Mouse (Mus musculus) large intestine, adult 2 months (tissue): ENCODE results near the gene Zdhhc12. TPM values are rescaled to one million over a fixed set of nuclear protein-coding genes. Genes with fewer than 3 reads are reported as not detected.

ENCODE experiments used
- DNase-seq: peaks from one replicate; pipeline ENCODE4 v3.0.0-alpha.2; 2012; ENCODE audit warnings: low read depth, low spot score
- WGBS: fragments of 180-500 bp; shearing (Covaris S2); methylation state at CpG from one replicate; pipeline ENCODE4 v1.1.7; 2018; 5-methylcytosine and 5-hydroxymethylcytosine counted together
- polyA plus RNA-seq: library from polyadenylated mRNA; depleted of rRNA; stranded (reverse); fragments of >200 nt; gene quantifications from 2 replicates; pipeline ENCODE4 v1.2.3, GENCODE M21; 2012

Gene Zdhhc12
- polyA plus RNA-seq, 1 experiment: 93.5 TPM

DNA sequence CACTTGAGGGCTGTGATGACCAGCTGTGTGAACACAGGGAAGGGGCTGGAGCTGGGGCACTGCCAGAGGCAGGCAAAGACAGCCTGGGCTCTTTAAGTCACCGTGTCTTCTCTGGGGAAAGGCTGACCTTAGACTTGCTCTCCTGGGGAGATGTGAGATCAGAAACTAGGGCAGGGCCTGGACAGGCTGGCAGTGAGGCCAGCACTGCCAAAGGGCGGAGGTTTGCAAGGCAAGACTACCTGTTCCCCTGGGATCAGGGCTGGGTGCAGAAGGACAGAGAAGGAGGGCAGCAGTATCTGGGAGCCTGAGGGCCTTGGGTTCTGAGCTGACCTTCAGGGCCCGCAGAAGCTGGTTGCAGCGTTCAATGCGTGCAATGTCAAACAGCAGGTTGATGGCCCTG lies 14.2 kb upstream of the Zdhhc12 start:
- 88% methylated on average over 5 of the region's 5 CpGs for WGBS
- no peak for DNase-seq

DNA sequence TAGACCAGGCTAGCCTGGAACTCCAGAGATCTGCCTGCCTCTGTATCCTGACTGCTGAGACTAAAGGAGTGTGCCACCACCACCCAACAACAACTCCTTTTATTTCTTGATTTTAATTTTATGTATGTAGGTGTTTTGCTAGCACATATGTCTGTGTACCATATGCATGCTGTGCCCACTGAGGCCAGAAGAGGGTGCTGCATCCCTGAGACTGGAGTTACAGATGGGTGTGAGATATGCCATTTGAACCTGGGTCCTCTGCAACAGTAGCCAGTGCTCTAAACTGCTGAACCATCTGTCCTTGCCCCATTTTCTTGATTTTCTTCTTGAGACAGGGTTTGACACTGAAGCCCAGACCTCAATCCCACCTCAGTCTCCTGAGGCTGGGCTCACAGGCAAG lies 12.9 kb upstream of the Zdhhc12 start:
- no peak for DNase-seq

DNA sequence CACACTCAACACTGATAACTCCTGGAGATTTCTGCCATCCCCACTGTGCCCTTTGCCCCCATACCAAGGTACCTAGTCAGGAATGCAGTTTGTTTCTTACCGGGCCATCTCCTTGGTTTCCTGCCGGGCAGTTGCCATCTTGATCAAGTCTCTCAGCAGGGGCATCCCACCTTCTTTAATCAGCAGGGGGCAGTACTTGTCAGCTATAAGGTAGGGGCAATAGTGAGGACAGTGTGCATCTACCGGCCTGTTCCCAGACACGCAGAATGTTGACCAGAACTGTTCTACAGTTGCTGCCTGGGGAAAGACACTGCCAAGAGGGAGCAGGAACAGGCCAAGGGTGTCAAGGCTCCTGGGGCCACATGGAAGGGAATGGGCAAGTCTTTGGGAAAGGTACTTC lies 6.8 kb upstream of the Zdhhc12 start:
- DNase-seq: no peak
- 57% methylated on average over 4 of the region's 4 CpGs for WGBS

DNA sequence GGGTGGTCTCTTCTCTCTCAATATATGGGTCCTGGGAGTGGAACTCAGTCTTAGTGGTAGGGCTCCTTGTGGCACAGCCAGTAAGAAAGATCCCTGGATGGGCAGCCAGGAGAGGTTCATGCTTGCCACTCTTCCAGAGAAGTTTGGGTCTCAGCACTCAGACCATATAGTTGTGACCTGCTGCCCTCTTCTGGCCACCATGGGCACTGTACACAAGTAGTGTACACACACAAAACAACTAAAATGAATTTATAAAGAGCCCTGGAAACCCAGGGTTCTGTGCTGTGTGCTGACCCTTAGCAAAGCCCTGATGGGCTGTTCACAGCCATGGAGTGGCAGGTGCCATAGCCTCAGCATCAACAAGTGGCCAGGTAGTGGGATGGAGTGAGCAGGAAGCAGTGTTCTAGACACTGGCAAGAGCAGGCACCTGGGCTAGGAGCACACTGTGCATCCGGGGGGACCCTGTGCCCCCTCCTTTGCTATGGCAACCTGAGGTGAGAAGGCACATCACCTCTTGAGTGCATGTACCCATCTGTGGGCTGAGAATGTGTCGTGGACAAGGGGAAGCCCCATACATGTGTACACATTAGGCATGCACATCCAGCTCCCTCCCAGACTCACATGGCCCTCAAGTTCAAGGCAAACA lies 2.6 kb upstream of the Zdhhc12 start:
- WGBS: 78% methylated on average over 2 of the region's 2 CpGs
- DNase-seq: no peak

DNA sequence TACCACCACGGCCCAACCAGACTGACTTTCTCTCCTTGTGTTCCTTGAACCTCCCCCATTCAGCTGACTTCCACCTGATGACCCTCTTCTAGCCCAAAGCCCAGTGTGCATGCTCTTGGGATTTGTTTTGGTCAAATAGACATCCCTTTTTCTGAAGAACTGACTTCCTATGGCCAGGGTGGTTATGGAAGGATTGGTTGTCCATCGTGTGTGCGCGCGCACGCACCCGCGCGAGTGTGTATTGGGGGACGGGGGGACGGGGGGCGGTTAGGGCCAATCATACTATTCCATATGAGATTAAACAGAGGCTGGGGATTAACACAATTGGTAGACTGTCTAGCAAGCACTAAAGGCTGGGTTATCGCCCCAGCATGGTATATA lies 750 bp upstream of the Zdhhc12 start:
- WGBS: 2% methylated on average over 13 of the region's 13 CpGs

DNA sequence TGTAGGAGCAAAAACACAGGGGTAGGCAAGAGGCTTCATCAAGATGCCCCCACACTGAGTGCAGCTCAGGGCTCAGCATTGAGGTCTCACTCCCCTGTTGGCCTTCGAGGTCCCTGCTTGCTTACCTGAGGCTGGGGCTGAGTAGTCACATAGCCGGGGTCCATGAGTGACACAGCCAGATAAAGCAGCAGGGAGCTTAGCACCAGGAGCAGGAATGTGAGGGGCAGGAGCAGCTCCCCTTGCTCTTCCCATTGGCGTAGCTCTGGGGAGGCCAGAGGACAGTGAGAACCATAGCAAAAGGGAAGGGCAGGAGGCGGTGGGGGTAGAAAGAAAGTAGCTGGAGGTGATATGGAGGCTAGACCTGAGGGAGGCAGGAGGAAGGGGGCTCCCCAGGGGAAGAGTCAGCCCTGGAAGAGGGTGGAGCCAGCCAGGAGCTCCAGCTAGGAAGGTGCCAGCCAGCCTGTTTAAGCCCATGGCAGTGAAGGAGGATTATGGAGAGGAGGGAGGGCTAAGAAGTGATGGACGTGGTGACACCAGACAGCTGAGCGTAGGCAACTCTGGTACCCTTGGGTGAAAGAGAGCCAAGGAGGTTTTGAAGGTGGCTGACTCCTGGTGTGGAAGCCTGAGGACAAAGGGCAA lies 1.0 kb downstream of the Zdhhc12 start:
- 75% methylated on average over 6 of the region's 6 CpGs for WGBS
- DNase-seq: no peak

More for the DNA sequence above, 750 bp upstream of the Zdhhc12 start:
- no peak for DNase-seq

DNA sequence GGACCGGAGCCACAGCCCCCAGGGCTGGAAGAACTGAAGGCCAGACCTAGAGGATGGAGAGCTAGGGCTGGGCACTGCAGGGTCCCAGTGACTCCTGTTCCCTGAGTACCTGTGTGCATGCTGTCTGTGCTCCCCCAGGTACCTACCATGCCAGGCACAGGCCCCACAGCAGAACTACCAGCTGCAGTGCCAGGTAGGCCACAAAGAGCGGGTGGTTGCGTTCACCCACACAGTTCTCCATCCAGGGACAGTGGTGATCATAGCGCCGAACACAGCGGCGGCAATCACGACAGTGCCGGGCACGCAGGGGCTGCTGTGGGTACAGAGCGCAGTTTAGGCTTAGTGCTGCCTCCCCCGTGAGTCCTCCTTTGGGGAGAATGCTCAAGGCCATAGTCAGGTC lies 1.9 kb downstream of the Zdhhc12 start:
- 97% methylated on average over 12 of the region's 12 CpGs for WGBS
- DNase-seq: no peak

DNA sequence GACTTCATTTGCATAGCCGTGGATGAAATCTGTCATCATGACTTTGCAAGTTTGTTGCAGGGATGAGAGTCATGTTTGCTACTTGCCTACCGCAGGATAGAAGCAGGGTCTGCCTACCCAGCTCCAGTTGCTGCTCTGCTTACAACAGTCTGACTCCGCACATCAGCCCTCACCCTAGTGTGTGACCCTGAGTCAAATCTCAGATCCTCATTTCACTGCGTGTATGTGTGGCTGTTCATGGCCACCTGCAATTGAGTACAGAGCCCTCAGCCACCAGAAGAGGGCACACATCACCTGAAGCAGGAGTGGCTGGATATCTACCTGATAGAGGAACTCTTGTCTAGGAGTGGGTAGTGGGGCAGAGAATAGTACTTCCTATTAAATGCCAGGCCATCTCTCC lies 6.1 kb downstream of the Zdhhc12 start:
- no peak for DNase-seq
- 92% methylated on average over 4 of the region's 4 CpGs for WGBS

DNA sequence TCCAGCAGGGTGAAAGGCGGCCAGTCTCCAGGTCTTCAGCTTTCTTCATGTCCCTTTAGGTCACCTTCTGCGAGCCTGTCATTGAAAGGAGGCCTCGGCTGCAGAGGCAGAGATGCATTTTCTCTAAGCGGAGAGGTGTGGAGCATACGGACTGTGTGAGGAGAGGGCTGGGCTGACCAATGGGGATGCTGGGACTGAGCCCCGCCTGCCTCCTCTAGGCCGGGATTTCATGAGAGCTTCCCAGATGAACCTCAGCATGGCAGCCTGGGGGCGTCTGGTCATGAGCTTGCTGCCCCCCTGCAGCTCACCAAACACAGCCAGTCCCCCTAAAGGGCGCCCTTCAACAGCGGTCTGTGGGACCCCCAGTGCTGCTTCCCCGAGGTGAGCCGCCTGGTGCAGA lies 8.8 kb downstream of the Zdhhc12 start:
- no peak for DNase-seq
- 65% methylated on average over 12 of the region's 12 CpGs for WGBS

DNA sequence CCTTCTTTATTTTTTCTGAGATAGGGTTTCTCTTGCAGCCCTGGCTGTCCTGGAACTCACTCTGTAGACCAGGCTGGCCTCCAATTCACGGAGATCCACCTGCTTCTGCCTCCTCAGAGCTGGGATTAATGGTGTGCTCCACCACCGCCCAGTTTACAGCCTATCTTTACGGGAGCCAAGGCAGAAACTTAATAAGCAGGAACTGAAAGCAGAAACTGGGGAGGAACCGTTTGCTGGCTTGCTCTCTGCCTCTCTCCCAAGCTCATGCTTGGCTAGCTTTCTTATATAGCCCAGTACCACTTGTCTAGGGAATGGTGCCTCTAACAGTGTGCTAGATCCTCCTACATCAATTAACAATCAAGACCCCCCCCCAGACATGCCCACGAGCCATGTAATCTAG lies 9.3 kb downstream of the Zdhhc12 start:
- WGBS: 49% methylated on average over 5 of the region's 5 CpGs
- DNase-seq: no peak

DNA sequence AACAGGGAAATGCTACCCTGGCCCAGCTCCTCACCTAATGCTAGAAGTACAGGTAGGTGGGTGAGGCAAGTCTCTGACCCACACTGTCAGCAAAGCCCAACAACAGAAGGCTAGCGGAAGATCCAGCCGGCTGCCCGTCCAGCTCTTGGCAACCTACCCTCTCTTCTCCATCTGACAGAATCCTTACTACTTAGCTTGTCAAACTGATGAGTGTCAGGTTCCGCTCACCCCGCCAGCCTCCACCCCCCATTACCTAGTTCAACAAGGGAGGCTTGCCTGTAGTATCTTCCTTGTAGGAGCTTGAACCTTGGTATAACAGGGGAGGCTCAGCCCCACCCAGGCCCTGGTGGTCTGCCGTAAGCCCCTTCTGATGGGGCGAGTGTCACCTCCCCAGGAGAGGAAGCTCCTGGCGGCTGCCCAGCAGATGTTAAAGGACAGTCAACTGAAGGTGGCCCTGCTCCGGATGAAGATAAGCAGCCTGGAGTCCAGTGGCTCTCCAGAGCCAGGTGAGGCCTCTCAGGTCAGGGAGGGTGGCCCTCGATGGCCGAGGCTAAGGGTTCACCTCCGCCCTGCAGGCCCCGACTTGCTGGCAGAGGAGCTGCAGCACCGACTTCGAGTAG lies 13.2 kb downstream of the Zdhhc12 start:
- 89% methylated on average over 15 of the region's 15 CpGs for WGBS
- DNase-seq: no peak

DNA sequence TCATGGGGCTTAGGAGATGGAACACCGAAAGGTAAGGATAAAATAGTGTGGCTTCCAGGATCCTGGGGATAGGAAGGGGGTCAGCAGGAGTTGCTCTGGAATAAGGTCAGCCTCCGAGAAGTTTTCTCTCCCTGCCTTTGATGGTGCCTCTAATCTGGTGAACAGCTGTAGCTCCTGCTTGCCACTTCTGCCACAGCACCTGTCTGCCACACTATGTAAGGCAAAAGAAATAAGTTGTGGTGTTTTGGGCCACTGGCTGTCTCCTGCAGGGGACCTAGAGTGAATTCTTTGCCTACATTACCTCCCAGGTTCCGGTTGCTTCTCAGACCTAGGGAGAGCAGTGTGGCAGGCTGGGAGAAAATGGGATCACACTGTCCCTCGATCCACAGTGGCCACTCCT lies 14.7 kb downstream of the Zdhhc12 start:
- WGBS: 78% methylated on average over 4 of the region's 4 CpGs
- no peak for DNase-seq

DNA sequence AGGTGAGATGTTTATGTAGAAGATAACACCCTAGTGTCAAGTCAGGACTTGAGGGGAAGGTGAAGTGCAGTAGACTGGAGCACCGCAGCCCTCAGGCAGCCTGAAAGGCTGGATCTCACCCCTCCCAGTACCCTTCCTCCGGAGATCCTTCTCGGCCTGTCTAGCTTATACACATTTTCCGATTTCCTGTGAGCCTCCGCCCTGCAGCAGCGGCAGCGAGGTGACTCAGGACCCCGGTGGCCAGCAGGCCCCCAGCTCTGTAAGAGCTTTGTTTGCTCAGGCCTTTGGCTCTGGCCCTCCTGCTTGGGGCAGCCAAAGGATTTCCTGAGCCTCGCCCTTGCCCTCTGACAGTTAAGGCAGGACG lies 15.1 kb downstream of the Zdhhc12 start:
- no peak for DNase-seq
- 29% methylated on average over 10 of the region's 10 CpGs for WGBS

DNA sequence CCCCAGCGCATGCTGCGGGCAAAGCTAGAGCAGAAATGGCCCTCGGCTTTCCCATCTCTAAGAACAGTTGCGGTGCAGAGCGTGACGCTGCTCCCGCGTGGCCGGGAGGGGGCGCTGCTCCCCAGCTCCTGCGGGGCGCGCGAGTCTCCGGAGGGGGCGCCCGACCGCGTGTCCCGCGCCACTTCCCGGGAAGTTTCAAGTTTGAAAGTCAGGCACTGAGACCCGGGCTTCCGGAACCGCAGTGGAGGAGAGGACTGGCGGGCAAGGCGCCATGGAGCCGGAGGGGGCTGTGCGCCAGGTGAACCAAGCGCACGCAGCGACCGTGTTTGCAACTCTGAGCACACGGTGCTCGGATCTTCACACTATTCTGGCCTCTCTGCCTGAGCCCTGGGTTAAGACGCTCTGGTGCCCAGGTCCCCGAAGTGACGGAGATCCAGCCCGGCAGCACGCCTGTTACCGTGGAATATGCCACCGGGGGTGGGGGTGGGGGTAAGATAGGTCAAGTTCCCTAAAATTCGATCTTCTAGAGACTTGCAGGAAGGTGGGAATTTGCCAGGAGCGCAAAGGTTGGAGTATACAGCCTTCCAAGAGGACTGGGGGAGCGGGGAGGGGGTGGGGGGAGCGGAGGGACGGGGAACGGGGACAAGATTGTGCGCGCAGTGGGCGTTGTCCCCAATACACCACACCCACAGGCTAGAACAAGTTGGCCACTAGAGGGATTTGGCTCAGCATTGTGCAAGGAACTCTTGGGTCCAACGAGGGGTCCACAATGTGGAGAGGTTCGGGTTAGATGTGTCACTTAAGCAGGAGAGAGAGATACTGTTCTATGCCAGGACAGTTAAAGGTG lies 15.7 kb downstream of the Zdhhc12 start, which contains the start of gene Pkn3:
Pkn3 (plus strand) TSS at position 183 of the 847 bp plus-strand sequence.
- DNase-seq: no peak
- under 1% methylated on average over 53 of the region's 53 CpGs for WGBS

DNA sequence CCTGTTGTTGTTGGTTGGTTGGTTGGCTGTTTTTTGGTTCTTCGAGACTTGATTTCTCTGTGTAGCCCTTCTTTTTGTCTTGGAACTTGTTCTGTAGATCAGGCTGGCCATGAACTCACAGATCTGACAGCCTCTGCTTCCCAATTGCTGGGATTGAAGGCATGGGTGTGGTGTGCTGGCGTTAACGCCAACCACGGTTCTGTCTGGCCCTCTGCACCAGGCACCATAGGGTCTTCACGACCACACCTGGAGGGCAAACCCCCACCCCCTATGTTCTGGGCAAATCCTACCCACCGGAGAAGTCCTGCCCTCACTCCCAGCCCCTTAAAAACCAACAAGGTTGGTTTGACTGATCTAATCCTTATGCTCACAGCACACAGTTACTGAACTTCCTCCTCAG lies 16.5 kb downstream of the Zdhhc12 start:
- no peak for DNase-seq
- 65% methylated on average over 6 of the region's 6 CpGs for WGBS

DNA sequence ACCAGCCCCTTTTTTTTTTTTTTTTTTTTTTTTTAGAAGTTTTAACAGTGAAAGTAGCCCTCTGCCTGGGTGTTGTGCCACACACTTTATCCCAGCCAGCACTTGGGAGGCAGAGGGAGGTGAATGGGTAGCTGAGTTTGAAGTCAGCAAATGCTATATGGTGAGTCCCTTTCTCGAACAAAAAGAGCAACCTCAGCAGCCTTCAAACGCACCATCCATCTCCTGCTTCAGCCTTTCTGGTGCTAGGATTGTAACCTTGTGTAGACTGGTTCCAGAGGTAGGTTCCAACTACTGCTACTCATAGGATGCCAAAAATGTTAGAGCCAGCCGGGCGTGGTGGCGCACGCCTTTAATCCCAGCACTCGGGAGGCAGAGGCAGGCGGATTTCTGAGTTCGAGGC lies 17.0 kb downstream of the Zdhhc12 start:
- DNase-seq: no peak
- 89% methylated on average over 9 of the region's 9 CpGs for WGBS

DNA sequence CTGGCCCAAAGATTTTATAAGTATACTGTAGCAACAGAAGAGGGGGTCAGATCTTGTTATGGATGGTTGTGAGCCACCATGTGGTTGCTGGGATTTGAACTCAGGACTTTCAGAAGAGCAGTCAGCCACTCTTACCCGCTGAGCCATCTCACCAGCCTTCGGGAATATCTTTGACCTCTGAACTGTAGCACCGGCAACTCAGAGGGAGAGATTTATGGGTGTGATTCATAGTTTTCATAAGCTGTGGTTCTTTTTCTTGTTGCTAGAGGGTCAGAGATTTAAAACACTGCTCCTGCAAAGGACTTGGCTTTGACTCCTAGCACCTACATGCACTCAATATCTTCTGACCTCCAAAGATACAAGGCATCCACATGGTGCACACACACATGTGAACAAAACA lies 17.8 kb downstream of the Zdhhc12 start:
- no peak for DNase-seq
- WGBS: 24% methylated on average over 3 of the region's 3 CpGs

DNA sequence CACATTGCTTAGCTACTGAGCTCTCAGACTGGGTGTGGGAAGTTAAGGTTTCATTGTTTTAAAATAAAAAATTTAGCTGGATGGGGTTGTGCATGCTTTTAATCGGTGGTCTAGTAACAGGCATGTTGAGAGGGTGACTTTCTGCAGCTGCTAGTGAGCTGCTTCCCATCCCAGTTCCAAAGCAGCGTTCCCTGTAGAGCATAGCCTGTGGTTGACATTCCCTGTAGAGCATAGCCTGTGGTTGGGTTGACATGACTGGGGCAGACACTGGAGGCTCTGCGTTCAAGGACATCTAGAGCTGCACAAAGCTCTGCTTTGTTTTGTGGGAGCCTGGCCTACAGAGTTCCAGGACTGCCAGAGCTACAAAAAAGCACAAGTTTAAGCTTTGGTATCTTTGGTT lies 20.2 kb downstream of the Zdhhc12 start:
- no peak for DNase-seq
- 80% methylated on average over 3 of the region's 3 CpGs for WGBS

DNA sequence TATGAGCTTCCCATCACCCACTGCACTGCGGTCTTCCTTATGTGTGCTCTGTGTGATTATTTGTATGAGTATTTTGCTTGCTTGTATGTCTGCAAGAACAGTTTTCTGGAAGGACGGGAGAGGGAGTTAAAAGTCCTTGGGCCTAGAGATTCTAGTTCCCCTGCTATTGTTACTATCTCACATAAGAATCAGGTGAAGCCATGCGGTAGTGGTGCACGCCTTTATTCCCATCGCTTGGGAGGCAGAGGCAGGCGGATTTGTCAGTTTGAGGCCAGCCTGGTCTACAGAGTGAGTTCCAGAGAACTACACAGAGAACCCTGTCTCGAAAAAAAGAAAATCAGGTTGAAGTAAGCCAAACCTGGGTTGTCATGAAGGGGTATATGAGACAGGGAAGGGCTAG lies 20.6 kb downstream of the Zdhhc12 start:
- DNase-seq: no peak
- 85% methylated on average over 7 of the region's 7 CpGs for WGBS

DNA sequence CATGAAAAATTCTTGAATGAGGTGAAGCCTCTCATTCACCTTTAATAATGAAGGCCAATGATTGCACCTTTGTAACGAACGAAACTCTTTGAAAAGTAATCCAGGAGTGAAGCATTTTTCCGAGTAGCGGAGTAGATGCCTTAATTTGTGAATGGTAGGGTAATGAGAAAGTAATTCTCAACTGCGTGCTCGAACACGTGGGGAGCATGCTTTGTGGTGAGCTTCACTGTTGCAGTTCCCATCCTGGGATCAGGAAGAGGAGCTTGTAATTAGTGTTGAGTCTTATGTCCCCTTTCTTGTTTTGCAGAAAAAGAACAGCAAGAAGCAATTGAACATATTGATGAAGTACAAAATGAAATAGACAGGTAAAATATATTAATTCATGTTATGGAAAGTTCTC lies 25.5 kb downstream of the Zdhhc12 start:
- no peak for DNase-seq
- WGBS: 9% methylated on average over 7 of the region's 7 CpGs
